Mouse (Mus musculus): ENCODE data around the gene Cblb.

- no peak for TF ChIP-seq CTCF (IDR thresholded peaks at IDR 0.05; ENCODE audit: low read depth, low read length)
- no peak for TF ChIP-seq POLR2A (IDR thresholded peaks at IDR 0.05; ENCODE audit: extremely low read depth, insufficient read depth, low read length)
These were observed 64.6 kb downstream of the Cblb start for GRCm38 (mm10) chr16:52095643-52096042.
